Mouse (Mus musculus) brain, embryonic 14.5 days (tissue): ENCODE measurements around the gene Gbe1. TPM values are rescaled to one million over a fixed set of nuclear protein-coding genes. Genes with fewer than 3 reads are reported as not detected.

Experiments
- DNase-seq: peaks from one replicate; pipeline ENCODE4 v3.0.0-alpha.2; 2011; ENCODE audit warnings: low read depth
- CTCF ChIP-seq: fragments of 200-500 bp; IDR thresholded peaks from 2 replicates; pipeline ENCODE4 v1.5.1; 2012; ENCODE audit warnings: inconsistent platforms, mild to moderate bottlenecking, moderate library complexity, borderline replicate concordance; ENCODE audit not compliant: insufficient read depth, insufficient read length; ENCODE audit errors: extremely low read depth
- POLR2A ChIP-seq: fragments of 200-500 bp; IDR thresholded peaks from 2 replicates; pipeline ENCODE4 v1.6.1; 2012; ENCODE audit warnings: mild to moderate bottlenecking, inconsistent platforms, borderline replicate concordance; ENCODE audit not compliant: poor library complexity, insufficient read depth, insufficient read length, severe bottlenecking; ENCODE audit errors: extremely low read depth
- polyA plus RNA-seq: library from polyadenylated mRNA; depleted of rRNA; stranded (reverse); fragments of >200 nt; gene quantifications from 2 replicates; pipeline ENCODE4 v1.2.3, GENCODE M21; 2012

Gbe1 gene
- polyA plus RNA-seq, 1 experiment, result 8.9 TPM

GRCm38 (mm10) chr16:70608358-70608757 lies 294.6 kb downstream of the Gbe1 start:
- TF ChIP-seq POLR2A (no peak), CTCF (no peak)
- DNase-seq, result peak; percentile 19

GRCm38 (mm10) chr16:70617691-70618090 lies 303.9 kb downstream of the Gbe1 start:
- TF ChIP-seq POLR2A, result no peak
- TF ChIP-seq CTCF, result no peak
- DNase-seq, result no peak

- TF ChIP-seq POLR2A (no peak), CTCF (no peak)
- no peak for DNase-seq
Measured at GRCm38 (mm10) chr16:70618168-70618567, 304.4 kb downstream of the Gbe1 start.
